Mouse (Mus musculus) thymus, adult 2 months (tissue): ENCODE data around the gene Atg4c.

Source experiments
- CTCF ChIP-seq: fragments of 200-500 bp; IDR thresholded peaks from 2 replicates; pipeline ENCODE4 v1.5.1; 2012; ENCODE audit warnings: mild to moderate bottlenecking, control low read depth, low read length, moderate library complexity, borderline replicate concordance; ENCODE audit not compliant: control insufficient read depth, poor library complexity, insufficient read depth; ENCODE audit errors: extremely low read depth
- POLR2A ChIP-seq: fragments of 200-500 bp; IDR thresholded peaks from 2 replicates; pipeline ENCODE4 v1.6.1; 2012; ENCODE audit warnings: mild to moderate bottlenecking, low read length, control low read depth, moderate library complexity; ENCODE audit not compliant: control insufficient read depth, poor library complexity, insufficient read depth; ENCODE audit errors: extremely low read depth

GRCm38 (mm10) chr4:99238305-99238704 lies 44.6 kb downstream of the Atg4c start:
- no peak for TF ChIP-seq CTCF
- no peak for TF ChIP-seq POLR2A
